Mouse (Mus musculus): ENCODE results near the gene Rnasek. TPM values are rescaled to one million over a fixed set of nuclear protein-coding genes. Genes with fewer than 3 reads are reported as not detected.

The Rnasek gene
- polyA plus RNA-seq, 1 experiment: 88.5 TPM

- H3K9ac ChIP-seq (ENCODE audit: low read depth, poor library complexity, severe bottlenecking): peak overlapping the region; percentile 49
- no peaks in the 10 kb centered on the region for H3K27me3 ChIP-seq (ENCODE audit: control insufficient read depth, insufficient read depth, low read length, poor library complexity, severe bottlenecking)
- H3K4me1 ChIP-seq (ENCODE audit: control insufficient read depth, insufficient read depth, low read length): peaks cover 3% of the 10 kb centered on the region
- H3K36me3 ChIP-seq (ENCODE audit: control insufficient read depth, insufficient read depth, low read length, poor library complexity, severe bottlenecking): no peaks in the 10 kb centered on the region
- H3K27ac ChIP-seq (ENCODE audit: insufficient read depth, low read length): 0 out of 2 replicates have a peak overlapping the region, but pooled peaks have one; percentile 22
- peak overlapping the region; percentile 81 for H3K4me3 ChIP-seq (ENCODE audit: low read depth, low read length)
- TF ChIP-seq CTCF (IDR thresholded peaks at IDR 0.05; ENCODE audit: low read depth, low read length): no peak
- no peak for TF ChIP-seq EP300 (IDR thresholded peaks at IDR 0.05; ENCODE audit: insufficient read depth, low read depth, low read length)
- TF ChIP-seq POLR2A (IDR thresholded peaks at IDR 0.05; ENCODE audit: insufficient read depth, low read length): peak; percentile 24
- H3K9me3 ChIP-seq (replicated peaks; ENCODE audit: control insufficient read depth, insufficient read depth, low read length, poor library complexity, severe bottlenecking): no peaks in the 10 kb centered on the region
These were observed 10.8 kb downstream of the Rnasek start for GRCm38 (mm10) chr11:70228828-70229227.

- H3K36me3 ChIP-seq (ENCODE audit: control insufficient read depth, insufficient read depth, low read length, poor library complexity, severe bottlenecking): 0 out of 2 replicates have a peak, but pooled peaks cover 3% of the 10 kb centered on the region
- no peak overlapping the region for H3K9ac ChIP-seq (ENCODE audit: low read depth, poor library complexity, severe bottlenecking)
- no peak overlapping the region for H3K27ac ChIP-seq (ENCODE audit: insufficient read depth, low read length)
- H3K4me3 ChIP-seq (ENCODE audit: low read depth, low read length): no peak overlapping the region
- H3K9me3 ChIP-seq (replicated peaks; ENCODE audit: control insufficient read depth, insufficient read depth, low read length, poor library complexity, severe bottlenecking): no peaks in the 10 kb centered on the region
- H3K27me3 ChIP-seq (ENCODE audit: control insufficient read depth, insufficient read depth, low read length, poor library complexity, severe bottlenecking): no peaks in the 10 kb centered on the region
- TF ChIP-seq CTCF (IDR thresholded peaks at IDR 0.05; ENCODE audit: low read depth, low read length) (no peak), EP300 (IDR thresholded peaks at IDR 0.05; ENCODE audit: insufficient read depth, low read depth, low read length) (no peak), POLR2A (IDR thresholded peaks at IDR 0.05; ENCODE audit: insufficient read depth, low read length) (no peak)
- peaks cover 3% of the 10 kb centered on the region for H3K4me1 ChIP-seq (ENCODE audit: control insufficient read depth, insufficient read depth, low read length)
These were observed 11.9 kb downstream of the Rnasek start for GRCm38 (mm10) chr11:70227661-70228245.

- Histone ChIP-seq H3K27me3 (ENCODE audit: control insufficient read depth, insufficient read depth, low read length, poor library complexity, severe bottlenecking) (no peaks in the 10 kb centered on the region), H3K36me3 (ENCODE audit: control insufficient read depth, insufficient read depth, low read length, poor library complexity, severe bottlenecking) (0 out of 2 replicates have a peak, but pooled peaks cover 3% of the 10 kb centered on the region), H3K4me3 (ENCODE audit: low read depth, low read length) (no peak overlapping the region), H3K4me1 (ENCODE audit: control insufficient read depth, insufficient read depth, low read length) (peaks cover 5% of the 10 kb centered on the region), H3K9me3 (replicated peaks; ENCODE audit: control insufficient read depth, insufficient read depth, low read length, poor library complexity, severe bottlenecking) (no peaks in the 10 kb centered on the region), H3K27ac (ENCODE audit: insufficient read depth, low read length) (no peak overlapping the region), H3K9ac (ENCODE audit: low read depth, poor library complexity, severe bottlenecking) (no peak overlapping the region)
- TF ChIP-seq CTCF (IDR thresholded peaks at IDR 0.05; ENCODE audit: low read depth, low read length) (no peak), POLR2A (IDR thresholded peaks at IDR 0.05; ENCODE audit: insufficient read depth, low read length) (no peak), EP300 (IDR thresholded peaks at IDR 0.05; ENCODE audit: insufficient read depth, low read depth, low read length) (no peak)
These were observed 12.5 kb downstream of the Rnasek start for GRCm38 (mm10) chr11:70227126-70227525.

- no peak overlapping the region for H3K27ac ChIP-seq (ENCODE audit: insufficient read depth, low read length)
- no peak overlapping the region for H3K9ac ChIP-seq (ENCODE audit: low read depth, poor library complexity, severe bottlenecking)
- TF ChIP-seq EP300 (IDR thresholded peaks at IDR 0.05; ENCODE audit: insufficient read depth, low read depth, low read length) (0 out of 2 replicates have a peak, but pooled peaks have one; percentile 23), POLR2A (IDR thresholded peaks at IDR 0.05; ENCODE audit: insufficient read depth, low read length) (no peak)
- peak overlapping the region; percentile 52 for H3K4me3 ChIP-seq (ENCODE audit: low read depth, low read length)
- H3K36me3 ChIP-seq (ENCODE audit: control insufficient read depth, insufficient read depth, low read length, poor library complexity, severe bottlenecking): 0 out of 2 replicates have a peak, but pooled peaks cover 3% of the 10 kb centered on the region
- peaks cover 5% of the 10 kb centered on the region for H3K4me1 ChIP-seq (ENCODE audit: control insufficient read depth, insufficient read depth, low read length)
- H3K9me3 ChIP-seq (replicated peaks; ENCODE audit: control insufficient read depth, insufficient read depth, low read length, poor library complexity, severe bottlenecking): no peaks in the 10 kb centered on the region
- H3K27me3 ChIP-seq (ENCODE audit: control insufficient read depth, insufficient read depth, low read length, poor library complexity, severe bottlenecking): no peaks in the 10 kb centered on the region
These were observed 13.1 kb downstream of the Rnasek start for GRCm38 (mm10) chr11:70226602-70226890.

GRCm38 (mm10) chr11:70225798-70226601 lies 13.6 kb downstream of the Rnasek start:
- H3K4me1 ChIP-seq (ENCODE audit: control insufficient read depth, insufficient read depth, low read length): peaks cover 5% of the 10 kb centered on the region

GRCm38 (mm10) chr11:70223724-70224123 lies 15.9 kb downstream of the Rnasek start:
- no peak overlapping the region for H3K9ac ChIP-seq (ENCODE audit: low read depth, poor library complexity, severe bottlenecking)
- H3K9me3 ChIP-seq (replicated peaks; ENCODE audit: control insufficient read depth, insufficient read depth, low read length, poor library complexity, severe bottlenecking): no peaks in the 10 kb centered on the region
- no peak overlapping the region for H3K4me3 ChIP-seq (ENCODE audit: low read depth, low read length)
- peaks cover 5% of the 10 kb centered on the region for H3K4me1 ChIP-seq (ENCODE audit: control insufficient read depth, insufficient read depth, low read length)
- 0 out of 2 replicates have a peak, but pooled peaks cover 3% of the 10 kb centered on the region for H3K36me3 ChIP-seq (ENCODE audit: control insufficient read depth, insufficient read depth, low read length, poor library complexity, severe bottlenecking)
- TF ChIP-seq CTCF (IDR thresholded peaks at IDR 0.05; ENCODE audit: low read depth, low read length) (no peak), EP300 (IDR thresholded peaks at IDR 0.05; ENCODE audit: insufficient read depth, low read depth, low read length) (no peak), POLR2A (IDR thresholded peaks at IDR 0.05; ENCODE audit: insufficient read depth, low read length) (no peak)
- H3K27me3 ChIP-seq (ENCODE audit: control insufficient read depth, insufficient read depth, low read length, poor library complexity, severe bottlenecking): no peaks in the 10 kb centered on the region
- no peak overlapping the region for H3K27ac ChIP-seq (ENCODE audit: insufficient read depth, low read length)

More at GRCm38 (mm10) chr11:70225798-70226601, 13.6 kb downstream of the Rnasek start:
- H3K9ac ChIP-seq (ENCODE audit: low read depth, poor library complexity, severe bottlenecking): no peak overlapping the region
- no peaks in the 10 kb centered on the region for H3K27me3 ChIP-seq (ENCODE audit: control insufficient read depth, insufficient read depth, low read length, poor library complexity, severe bottlenecking)
- no peak for TF ChIP-seq POLR2A (IDR thresholded peaks at IDR 0.05; ENCODE audit: insufficient read depth, low read length)
- no peak for TF ChIP-seq EP300 (IDR thresholded peaks at IDR 0.05; ENCODE audit: insufficient read depth, low read depth, low read length)
- TF ChIP-seq CTCF (IDR thresholded peaks at IDR 0.05; ENCODE audit: low read depth, low read length): no peak
- H3K4me3 ChIP-seq (ENCODE audit: low read depth, low read length): peak overlapping the region; percentile 52
- H3K27ac ChIP-seq (ENCODE audit: insufficient read depth, low read length): no peak overlapping the region
- H3K9me3 ChIP-seq (replicated peaks; ENCODE audit: control insufficient read depth, insufficient read depth, low read length, poor library complexity, severe bottlenecking): no peaks in the 10 kb centered on the region
- H3K36me3 ChIP-seq (ENCODE audit: control insufficient read depth, insufficient read depth, low read length, poor library complexity, severe bottlenecking): 0 out of 2 replicates have a peak, but pooled peaks cover 3% of the 10 kb centered on the region
